Mouse (Mus musculus) retina, postnatal 7 days (tissue): ENCODE results near the gene Cct6b.
A peak's percentile ranks its signal among the peaks of the same experiment; 100 is the strongest.
"Not testable (repeated sequence)": the region's sequence is repeated elsewhere in the genome, so short reads cannot be mapped to it uniquely, and the experiment has no call there.

Experiments used
- DNase-seq: peaks from one replicate; pipeline ENCODE4 v3.0.0-alpha.2; 2012; ENCODE audit warnings: low read depth, low spot score

Cct6b gene

DNA sequence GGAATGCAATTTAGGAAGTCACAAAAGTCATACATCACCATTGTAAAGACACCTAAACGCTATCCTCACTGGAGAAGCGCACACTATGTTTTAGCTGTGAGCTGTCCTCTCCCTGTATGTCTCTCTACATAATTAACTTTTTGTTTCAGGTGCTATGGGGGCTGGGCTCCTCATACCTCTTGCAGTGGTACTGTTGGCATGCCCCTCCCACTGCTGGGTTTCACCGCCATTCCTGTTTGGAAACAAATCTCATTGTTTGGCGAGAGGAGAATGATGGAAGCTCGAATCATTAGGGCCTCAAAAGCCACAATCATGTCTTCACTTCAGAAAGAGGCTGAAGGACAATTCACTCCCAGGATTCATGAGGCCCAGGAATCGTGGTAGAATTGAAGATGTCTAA is 59.0 kb downstream of the Cct6b start:
- no peak for DNase-seq

DNA sequence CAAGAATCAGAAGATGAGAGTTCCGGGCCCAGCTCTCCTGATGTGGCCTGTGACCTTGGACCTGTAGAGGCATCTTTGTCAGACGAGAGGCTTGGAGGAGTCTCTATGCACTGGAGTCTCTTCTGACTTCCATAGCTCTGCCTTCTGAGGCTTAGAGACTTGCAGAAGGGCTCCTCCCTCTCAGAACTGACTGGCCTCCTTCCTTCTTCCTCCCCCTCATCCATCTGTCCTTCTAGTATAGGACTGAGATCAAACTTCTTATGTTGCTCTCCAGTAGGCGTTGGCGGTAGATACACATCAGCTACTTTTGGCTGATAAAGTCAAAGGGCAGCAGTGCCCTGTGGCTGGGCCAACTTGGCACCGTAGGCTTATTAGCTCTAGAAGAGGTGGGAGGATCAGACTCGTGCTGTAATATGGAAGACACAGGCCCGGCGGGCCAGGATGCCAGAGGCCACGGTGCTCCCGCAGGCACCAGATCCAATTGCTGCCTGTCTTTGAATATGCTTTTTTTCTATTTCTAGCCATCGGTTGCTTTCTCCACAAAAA is 64.2 kb downstream of the Cct6b start:
- no peak for DNase-seq

DNA sequence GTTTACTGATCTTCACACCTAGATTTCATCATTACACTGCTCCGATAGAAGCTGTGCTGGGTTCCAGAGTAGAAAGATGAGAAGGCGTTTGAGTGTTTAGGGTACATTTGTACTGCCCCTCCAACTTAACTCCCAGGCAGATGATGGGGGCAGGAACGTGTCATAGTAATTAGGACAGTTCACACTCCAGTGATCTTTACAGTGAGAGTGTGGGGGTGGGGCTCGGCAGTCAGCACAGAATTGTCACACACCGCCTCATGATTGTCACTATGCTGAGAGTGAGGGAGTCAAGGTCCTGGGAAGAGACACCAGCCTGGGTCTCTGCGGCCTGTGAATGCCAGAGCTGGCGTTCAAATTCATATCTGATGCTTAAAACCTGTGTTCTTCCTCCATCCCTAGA is 68.2 kb downstream of the Cct6b start:
- DNase-seq, result no peak

- DNase-seq, result not testable (repeated sequence)
Measured at GRCm38 (mm10) chr11:82694947-82695346, 69.2 kb downstream of the Cct6b start.

DNA sequence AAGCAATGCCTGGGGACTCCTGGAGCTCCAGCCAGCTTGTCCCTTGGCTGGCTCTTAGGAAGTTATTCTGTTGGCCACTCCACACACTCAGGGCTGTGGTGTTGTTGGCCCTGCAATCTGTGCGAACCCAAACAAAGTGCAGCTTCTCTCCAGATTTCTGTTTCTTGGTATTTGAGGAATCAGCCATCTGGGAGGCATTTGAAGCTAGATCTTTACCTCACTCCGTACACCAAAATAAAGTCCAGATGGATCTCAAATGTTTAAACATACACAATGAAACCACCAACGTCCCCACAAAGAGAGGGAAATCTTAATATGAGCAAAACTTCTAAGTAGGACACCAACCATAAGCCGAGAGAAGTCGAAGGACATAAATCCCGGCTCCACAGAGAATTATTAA is 71.5 kb downstream of the Cct6b start:
- no peak for DNase-seq

- no peak for DNase-seq
Measured at GRCm38 (mm10) chr11:82690476-82690875, 73.6 kb downstream of the Cct6b start.

DNA sequence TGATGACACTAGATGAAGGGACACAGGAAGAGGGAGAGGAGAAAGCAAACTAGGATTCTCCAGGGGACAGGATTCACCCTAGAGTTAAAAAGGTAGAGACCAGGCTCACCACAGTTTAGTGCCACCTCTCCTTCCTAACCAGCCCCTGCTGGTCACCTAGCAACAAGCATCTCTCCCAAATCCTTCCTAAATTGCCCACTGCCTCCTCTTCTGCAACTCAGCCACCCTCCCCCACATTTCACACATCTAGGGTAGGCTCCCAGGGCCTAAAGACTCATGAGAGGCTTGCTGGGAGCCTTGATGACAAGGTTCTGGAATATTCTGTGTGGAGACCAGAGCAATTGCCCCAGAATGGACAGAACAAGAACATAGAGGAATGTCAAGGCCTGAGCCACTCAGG is 76.5 kb downstream of the Cct6b start:
- DNase-seq, result no peak

- peak; percentile 14 for DNase-seq
Measured at GRCm38 (mm10) chr11:82684676-82685075, 79.4 kb downstream of the Cct6b start.

DNA sequence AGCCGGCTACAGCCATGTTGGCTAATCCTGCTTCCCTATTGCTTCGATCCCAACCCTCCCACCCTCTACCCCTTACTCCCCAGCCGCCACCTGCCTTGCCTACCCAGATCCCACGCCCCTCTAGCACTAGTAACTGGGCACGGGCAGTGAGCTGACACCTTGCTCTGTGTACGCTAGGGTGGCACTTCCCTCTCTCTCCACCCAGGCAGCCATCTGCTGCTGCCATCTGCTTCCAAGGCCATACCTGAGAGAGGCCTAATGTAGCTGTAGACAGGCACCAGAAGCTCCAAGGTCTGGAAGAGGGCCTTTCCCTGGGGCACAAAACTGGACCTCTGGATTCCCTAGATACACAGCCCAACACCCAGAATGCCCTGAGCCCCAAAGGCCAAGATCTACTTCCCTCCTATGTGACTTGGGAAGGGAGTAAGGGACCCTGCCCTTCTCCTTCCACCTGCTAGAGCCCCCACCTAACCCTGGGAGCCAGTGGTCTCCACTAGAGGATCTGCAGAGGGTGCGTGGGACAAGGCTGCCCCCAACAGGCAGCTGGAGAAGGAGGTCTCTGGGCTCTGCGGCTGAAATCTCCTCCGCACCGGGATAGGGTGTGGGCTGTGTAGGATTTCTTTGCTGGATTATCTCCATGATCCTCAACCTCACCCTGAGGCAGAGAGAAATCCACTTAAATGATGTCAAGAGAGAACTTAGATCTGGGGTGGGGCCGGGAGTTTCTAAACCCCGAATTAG is 80.2 kb downstream of the Cct6b start:
- DNase-seq, result peak; percentile 30

DNA sequence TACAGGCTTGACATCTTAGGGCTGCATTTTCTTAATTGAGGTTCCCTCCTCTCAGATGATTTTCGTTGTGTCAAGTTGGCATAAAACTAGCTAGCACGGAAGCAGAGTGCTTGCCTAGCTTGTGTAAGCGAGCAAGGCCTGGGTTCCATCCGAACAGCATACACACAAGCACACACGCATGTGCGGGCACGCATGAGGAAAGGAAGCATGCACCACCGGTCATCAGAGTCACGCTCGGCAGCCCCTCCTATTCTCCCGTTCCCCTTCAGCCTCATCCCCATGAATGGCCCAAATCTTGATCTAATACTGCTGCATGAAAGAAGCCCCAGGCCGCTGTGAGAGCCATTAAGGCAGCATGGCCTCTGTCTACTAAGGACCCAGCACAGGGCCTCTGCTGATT is 85.6 kb downstream of the Cct6b start:
- DNase-seq, result no peak
